Mouse (Mus musculus) limb, embryonic 14.5 days (tissue): ENCODE results near the gene Sumf2. TPM values are rescaled to one million over a fixed set of nuclear protein-coding genes. Genes with fewer than 3 reads are reported as not detected.
A peak's percentile ranks its signal among the peaks of the same experiment; 100 is the strongest.

Experiments used
- ATAC-seq: fragments of 200-750 bp; cut with Nextera tagmentation; 2 replicates; pipeline ENCODE4 v1.8.0; 2017; ENCODE audit warnings: low read depth, moderate number of reproducible peaks, moderate TSS enrichment; ENCODE audit not compliant: low FRiP score
- DNase-seq: peaks from one replicate; pipeline ENCODE4 v3.0.0-alpha.2; 2015; ENCODE audit warnings: low spot score
- H3K27ac ChIP-seq: fragments of 300-500 bp; sonication (generic); replicated peaks from 2 replicates; pipeline ENCODE4 v1.5.1; 2014; ENCODE audit warnings: low read depth, mild to moderate bottlenecking, low read length, moderate library complexity, mixed read lengths
- H3K27me3 ChIP-seq: fragments of 300-500 bp; sonication (generic); 2 replicates; pipeline ENCODE4 v1.6.1; 2014; ENCODE audit warnings: low read length, mixed read lengths; ENCODE audit not compliant: control insufficient read depth, insufficient read depth
- H3K36me3 ChIP-seq: fragments of 300-500 bp; sonication (generic); 2 replicates; pipeline ENCODE4 v1.6.1; 2014; ENCODE audit warnings: mild to moderate bottlenecking, low read length, moderate library complexity, mixed read lengths; ENCODE audit not compliant: control insufficient read depth, insufficient read depth
- H3K4me1 ChIP-seq: fragments of 300-500 bp; sonication (generic); 2 replicates; pipeline ENCODE4 v1.6.1; 2014; ENCODE audit warnings: antibody characterized with exemption, low read length, mixed read lengths; ENCODE audit not compliant: control insufficient read depth, insufficient read depth
- H3K4me2 ChIP-seq: fragments of 300-500 bp; sonication (generic); replicated peaks from 2 replicates; pipeline ENCODE4 v1.6.1; 2014; ENCODE audit warnings: low read depth, mild to moderate bottlenecking, low read length, moderate library complexity; ENCODE audit not compliant: severe bottlenecking
- H3K4me3 ChIP-seq: fragments of 300-500 bp; sonication (generic); replicated peaks from 2 replicates; pipeline ENCODE4 v1.5.1; 2014; ENCODE audit warnings: low read length
- H3K9ac ChIP-seq: fragments of 300-500 bp; sonication (generic); 2 replicates; pipeline ENCODE4 v1.6.1; 2014; ENCODE audit warnings: mild to moderate bottlenecking, low read depth, low read length, moderate library complexity; ENCODE audit not compliant: severe bottlenecking
- H3K9me3 ChIP-seq: fragments of 300-500 bp; sonication (generic); 2 replicates; pipeline ENCODE4 v1.6.1; 2016; ENCODE audit warnings: low read length; ENCODE audit not compliant: control insufficient read depth
- POLR2A ChIP-seq: fragments of 200-500 bp; IDR thresholded peaks from 2 replicates; pipeline ENCODE4 v1.8.0; 2012; ENCODE audit warnings: inconsistent platforms, mild to moderate bottlenecking, moderate library complexity, borderline replicate concordance; ENCODE audit not compliant: insufficient read depth, insufficient read length; ENCODE audit errors: extremely low read depth
- WGBS: fragments of 180-500 bp; shearing (Covaris S2); extraction: QIAGEN DNeasy Blood & Tissue Kit; methylation state at CpG from one replicate; pipeline ENCODE4 v1.1.7; 2014; 5-methylcytosine and 5-hydroxymethylcytosine counted together
- polyA plus RNA-seq, 2 experiments: library from polyadenylated mRNA; depleted of rRNA in 1 of 2; stranded (reverse) in 1 of 2; unstranded in 1 of 2; fragments of >200 nt; fragmentation: Nextera tagmentation in 1 of 2; extraction: Ambion mirVana in 1 of 2; gene quantifications; 2 replicates each; pipeline versions ENCODE4 v1.2.1 to v1.2.3; 2012 to 2014

Gene Sumf2
- polyA plus RNA-seq, 2 experiments = 50.1 to 53.8 TPM

DNA sequence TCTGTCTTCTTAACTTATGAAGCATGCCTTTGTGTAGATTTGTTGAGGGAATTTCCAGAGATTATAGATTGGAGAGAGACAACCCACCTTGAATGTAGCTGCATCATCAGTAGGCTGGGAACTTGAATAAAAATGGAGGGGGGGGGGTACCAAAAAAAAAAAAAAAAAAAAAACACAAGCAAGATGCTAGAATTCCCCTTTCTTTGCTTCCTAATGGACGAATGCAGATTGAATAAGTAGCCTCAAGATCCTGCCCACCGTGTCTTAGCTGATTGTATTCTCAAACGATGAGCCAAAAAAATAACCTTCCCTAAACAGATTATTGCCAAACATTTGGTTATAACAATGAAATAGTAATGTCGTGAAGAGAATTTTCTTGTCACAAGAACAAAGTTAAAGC, 61.0 kb downstream of the Sumf2 start:
- H3K36me3 ChIP-seq = peaks cover 7% of the 10 kb centered on the region; the same call in 1 of the 2 replicates
- ATAC-seq = no peak
- WGBS = 37% methylated on average over 4 of the region's 4 CpGs

DNA sequence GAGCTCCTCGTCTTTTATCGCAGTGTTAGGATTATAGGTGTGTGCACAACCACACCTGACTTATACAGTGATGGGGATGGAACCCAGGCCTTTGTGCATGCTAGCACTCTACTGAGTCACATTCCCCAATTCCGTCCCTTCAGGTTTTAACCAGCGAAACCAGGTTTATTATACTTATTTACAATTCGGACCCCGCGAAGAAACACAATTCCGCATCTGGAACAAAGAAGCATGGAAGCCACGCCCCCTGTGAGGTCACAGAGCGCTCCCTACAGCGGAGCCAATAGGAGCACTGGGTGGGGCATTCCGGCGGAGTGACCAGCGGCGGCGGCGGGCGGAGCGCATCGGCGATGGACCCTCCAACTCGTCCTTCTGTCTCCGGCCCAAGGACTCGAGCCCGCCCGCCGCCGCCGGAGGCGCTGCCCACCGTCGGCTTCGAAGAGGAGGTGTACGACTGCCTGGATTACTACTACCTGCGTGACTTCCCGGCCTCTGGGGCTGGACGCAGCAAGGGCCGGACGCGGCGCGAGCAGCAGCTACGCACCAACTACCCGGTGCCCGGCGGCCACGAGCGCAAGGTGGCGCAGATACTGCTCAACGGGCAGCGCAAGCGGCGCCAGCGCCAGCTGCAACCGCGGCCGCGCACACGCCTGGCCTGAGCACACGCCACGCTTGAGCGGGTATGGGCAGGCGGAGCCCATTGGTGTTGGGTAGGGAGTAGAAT, 61.6 kb downstream of the Sumf2 start, which contains the start of gene Nupr1l:
Gene Nupr1l (plus strand): TSS at position 299 of the 724 bp plus-strand sequence.
- Histone ChIP-seq H3K27ac (peak within 1 kb of the TSS; percentile 76), H3K9ac (peak within 1 kb of the TSS; percentile 80), H3K36me3 (0 out of 2 replicates have a peak, but pooled peaks cover 4% of the 10 kb centered on the region), H3K4me1 (0 out of 2 replicates have a peak, but pooled peaks cover 4% of the 10 kb centered on the region), H3K4me2 (peak within 1 kb of the TSS; percentile 79), H3K9me3 (no peaks in the 10 kb centered on the region), H3K4me3 (peak within 1 kb of the TSS; percentile 63), H3K27me3 (no peaks in the 10 kb centered on the region)
- DNase-seq (peak; percentile 97), ATAC-seq (peak; percentile 98)
- TF ChIP-seq POLR2A = no peak
- under 1% methylated on average over 63 of the region's 63 CpGs for WGBS

More for the DNA sequence above, 61.0 kb downstream of the Sumf2 start:
- 0 out of 2 replicates have a peak, but pooled peaks cover 4% of the 10 kb centered on the region for H3K4me1 ChIP-seq
- no peaks in the 10 kb centered on the region for H3K27me3 ChIP-seq
- peak overlapping the region; percentile 79 for H3K4me2 ChIP-seq
- no peak for TF ChIP-seq POLR2A
- peak overlapping the region; percentile 63 for H3K4me3 ChIP-seq
- DNase-seq = no peak
- no peaks in the 10 kb centered on the region for H3K9me3 ChIP-seq
- peak overlapping the region; percentile 76 for H3K27ac ChIP-seq
- peak overlapping the region; percentile 80 for H3K9ac ChIP-seq

DNA sequence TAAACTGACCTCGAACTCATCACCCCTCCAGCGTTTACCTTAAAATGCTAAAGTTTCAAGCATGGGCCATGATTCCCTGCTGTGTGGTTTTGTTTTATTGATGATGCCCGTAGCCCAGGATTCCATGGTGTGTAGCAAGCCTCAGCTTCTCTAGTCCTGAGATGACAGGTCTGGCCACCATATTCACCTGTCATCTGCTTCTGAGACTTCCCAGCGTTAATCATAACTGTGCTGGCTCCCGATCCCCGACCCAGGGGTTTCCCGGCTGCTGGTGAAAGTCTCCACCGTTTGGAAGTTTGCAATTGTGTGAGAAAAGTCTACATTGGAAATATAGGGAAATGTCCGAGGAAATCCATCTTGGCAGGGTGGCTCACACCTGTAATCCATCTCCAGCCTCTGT, 62.4 kb downstream of the Sumf2 start:
- peak overlapping the region; percentile 63 for H3K4me3 ChIP-seq

DNA sequence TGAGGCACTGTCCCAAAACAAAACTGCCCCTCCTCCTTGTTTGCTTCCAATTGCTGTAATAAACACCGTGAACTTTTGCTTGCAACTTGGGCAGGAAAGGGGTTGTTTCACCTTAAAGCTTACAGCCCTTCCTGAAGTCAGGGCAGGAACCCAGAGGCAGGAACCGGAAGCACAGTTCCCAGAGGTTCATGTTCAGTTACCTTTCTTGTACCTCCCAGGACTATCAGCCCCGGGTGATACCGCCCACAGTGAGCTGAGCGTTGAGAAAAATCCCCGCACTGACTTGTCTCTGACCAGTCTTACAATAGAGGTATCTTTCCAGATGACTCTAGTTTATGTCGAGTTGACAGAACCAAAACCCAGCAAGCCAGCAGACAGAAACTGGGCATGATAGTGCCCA, 62.8 kb downstream of the Sumf2 start:
- Histone ChIP-seq H3K9ac (no peak overlapping the region), H3K4me3 (no peak overlapping the region), H3K4me2 (0 out of 2 replicates have a peak overlapping the region, but pooled peaks have one; percentile 79), H3K27ac (no peak overlapping the region), H3K36me3 (no peaks in the 10 kb centered on the region), H3K27me3 (no peaks in the 10 kb centered on the region), H3K9me3 (no peaks in the 10 kb centered on the region), H3K4me1 (0 out of 2 replicates have a peak, but pooled peaks cover 4% of the 10 kb centered on the region)
- WGBS = 78% methylated on average over 7 of the region's 7 CpGs
- DNase-seq (no peak), ATAC-seq (no peak)
- TF ChIP-seq POLR2A = no peak

More for the DNA sequence above, 62.4 kb downstream of the Sumf2 start:
- Histone ChIP-seq H3K4me2 (peak overlapping the region; percentile 79), H3K4me1 (0 out of 2 replicates have a peak, but pooled peaks cover 4% of the 10 kb centered on the region), H3K36me3 (0 out of 2 replicates have a peak, but pooled peaks cover 1% of the 10 kb centered on the region), H3K9me3 (no peaks in the 10 kb centered on the region), H3K27ac (no peak overlapping the region), H3K27me3 (no peaks in the 10 kb centered on the region), H3K9ac (peak overlapping the region; percentile 80; the same call in 1 of the 2 replicates)
- no peak for TF ChIP-seq POLR2A
- DNase-seq (no peak), ATAC-seq (no peak)
- 71% methylated on average over 9 of the region's 9 CpGs for WGBS

Other genes starting within 250 kb of the Sumf2 start
- gene Zfp11, start 176.9 kb upstream of the Sumf2 start, polyA plus RNA-seq (2012; rRNA removed) = 4.8 and 5.0 TPM in 2 replicates
- gene Zfp11, start 176.9 kb upstream of the Sumf2 start, polyA plus RNA-seq (2014; fragmentation: Nextera tagmentation; extraction: Ambion mirVana) = 3.8 and 4.6 TPM in 2 replicates
- gene Sept14, start 138.5 kb upstream of the Sumf2 start, polyA plus RNA-seq (2012; rRNA removed) = not detected in 2 replicates
- not detected in 2 replicates for gene Sept14, start 138.5 kb upstream of the Sumf2 start, polyA plus RNA-seq (2014; fragmentation: Nextera tagmentation; extraction: Ambion mirVana)
- 110 and 133 TPM in 2 replicates for gene Mrps17, start 131.5 kb upstream of the Sumf2 start, polyA plus RNA-seq (2012; rRNA removed)
- 201 and 209 TPM in 2 replicates for gene Mrps17, start 131.5 kb upstream of the Sumf2 start, polyA plus RNA-seq (2014; fragmentation: Nextera tagmentation; extraction: Ambion mirVana)
- gene Nipsnap2, start 121.9 kb upstream of the Sumf2 start, polyA plus RNA-seq (2012; rRNA removed) = 86.1 and 88.5 TPM in 2 replicates
- gene Nipsnap2, start 121.9 kb upstream of the Sumf2 start, polyA plus RNA-seq (2014; fragmentation: Nextera tagmentation; extraction: Ambion mirVana) = 114 and 117 TPM in 2 replicates
- 14.5 and 15.9 TPM in 2 replicates for gene Psph, start 59.5 kb upstream of the Sumf2 start, polyA plus RNA-seq (2012; rRNA removed)
- 28.5 and 34.1 TPM in 2 replicates for gene Psph, start 59.5 kb upstream of the Sumf2 start, polyA plus RNA-seq (2014; fragmentation: Nextera tagmentation; extraction: Ambion mirVana)
- gene Chchd2, start 40.5 kb downstream of the Sumf2 start, polyA plus RNA-seq (2012; rRNA removed) = 773 and 1,133 TPM in 2 replicates
- gene Chchd2, start 40.5 kb downstream of the Sumf2 start, polyA plus RNA-seq (2014; fragmentation: Nextera tagmentation; extraction: Ambion mirVana) = 901 and 959 TPM in 2 replicates
- 8.8 and 9.1 TPM in 2 replicates for gene Zbed5, start 48.7 kb downstream of the Sumf2 start, polyA plus RNA-seq (2012; rRNA removed)
- 8.2 and 8.4 TPM in 2 replicates for gene Zbed5, start 48.7 kb downstream of the Sumf2 start, polyA plus RNA-seq (2014; fragmentation: Nextera tagmentation; extraction: Ambion mirVana)
- gene Phkg1, start 51.6 kb downstream of the Sumf2 start, polyA plus RNA-seq (2012; rRNA removed) = 0.29 and 0.40 TPM in 2 replicates
- gene Phkg1, start 51.6 kb downstream of the Sumf2 start, polyA plus RNA-seq (2014; fragmentation: Nextera tagmentation; extraction: Ambion mirVana) = 0.21 TPM in 1 of 2 replicates, not detected in the other
- 4.3 and 4.5 TPM in 2 replicates for gene Nupr1l, start 61.6 kb downstream of the Sumf2 start, polyA plus RNA-seq (2012; rRNA removed)
- gene Nupr1l, start 61.6 kb downstream of the Sumf2 start, polyA plus RNA-seq (2014; fragmentation: Nextera tagmentation; extraction: Ambion mirVana) = 2.6 and 3.1 TPM in 2 replicates
- gene Vkorc1l1, start 95.0 kb downstream of the Sumf2 start, polyA plus RNA-seq (2012; rRNA removed) = 35.7 and 41.8 TPM in 2 replicates
- gene Vkorc1l1, start 95.0 kb downstream of the Sumf2 start, polyA plus RNA-seq (2014; fragmentation: Nextera tagmentation; extraction: Ambion mirVana) = 25.8 and 26.1 TPM in 2 replicates
- 37.2 and 43.5 TPM in 2 replicates for gene Gusb, start 156.1 kb downstream of the Sumf2 start, polyA plus RNA-seq (2012; rRNA removed)
- gene Gusb, start 156.1 kb downstream of the Sumf2 start, polyA plus RNA-seq (2014; fragmentation: Nextera tagmentation; extraction: Ambion mirVana) = 54.4 and 57.5 TPM in 2 replicates
- gene Asl, start 182.3 kb downstream of the Sumf2 start, polyA plus RNA-seq (2012; rRNA removed) = 21.5 and 24.5 TPM in 2 replicates
- gene Asl, start 182.3 kb downstream of the Sumf2 start, polyA plus RNA-seq (2014; fragmentation: Nextera tagmentation; extraction: Ambion mirVana) = 34.5 and 36.5 TPM in 2 replicates
- gene Crcp, start 182.3 kb downstream of the Sumf2 start, polyA plus RNA-seq (2012; rRNA removed) = 16.6 and 24.2 TPM in 2 replicates
- 25.3 and 25.4 TPM in 2 replicates for gene Crcp, start 182.3 kb downstream of the Sumf2 start, polyA plus RNA-seq (2014; fragmentation: Nextera tagmentation; extraction: Ambion mirVana)
- 59.3 and 68.2 TPM in 2 replicates for gene Tpst1, start 226.3 kb downstream of the Sumf2 start, polyA plus RNA-seq (2012; rRNA removed)
- gene Tpst1, start 226.3 kb downstream of the Sumf2 start, polyA plus RNA-seq (2014; fragmentation: Nextera tagmentation; extraction: Ambion mirVana) = 114 and 117 TPM in 2 replicates